Mouse (Mus musculus) megakaryocyte-erythroid progenitor cell, adult 5-6 weeks (primary cell): ENCODE data around the gene Cldn34b4. TPM values are rescaled to one million over a fixed set of nuclear protein-coding genes. Genes with fewer than 3 reads are reported as not detected.

Source experiments
- ATAC-seq: replicated peaks from 2 replicates; pipeline ENCODE4 v1.8.0; 2016; ENCODE audit warnings: mild to moderate bottlenecking, inconsistent platforms; ENCODE audit not compliant: severe bottlenecking, poor library complexity, low FRiP score, low TSS enrichment
- total RNA-seq, 2 experiments: library from RNA; stranded (forward) in 1 of 2; stranded (reverse) in 1 of 2; fragments of 200-1000, 215-1000 nt in 1 of 2; fragments of >200 nt in 1 of 2; fragmentation: Nextera tagmentation in 1 of 2; gene quantifications; 2 replicates each; pipeline ENCODE4 v1.2.3; 2014 to 2017

The Cldn34b4 gene
- total RNA-seq (2014; fragmentation: Nextera tagmentation) (not detected in 2 replicates), total RNA-seq (2017) (not detected in 2 replicates)

DNA sequence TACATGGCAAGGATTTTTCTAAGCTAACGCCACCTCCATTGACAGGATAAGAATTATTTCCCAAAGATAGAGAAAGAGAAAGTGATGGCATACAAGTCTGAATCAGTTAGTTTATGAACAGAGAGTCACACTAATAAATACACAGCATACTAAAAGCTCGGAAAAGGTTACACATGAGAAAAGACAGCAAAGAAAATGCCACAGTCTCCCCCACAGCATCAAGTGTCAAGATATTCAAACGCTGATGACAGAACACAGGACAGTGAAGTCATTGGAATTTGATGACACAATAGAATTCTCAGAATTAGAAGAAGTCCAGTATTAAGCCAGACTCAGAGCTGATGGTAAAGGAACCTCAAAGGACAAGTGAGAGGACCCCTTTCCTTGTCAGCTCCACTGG, at the start of gene Cldn34b4:
Gene Cldn34b4 (plus strand): TSS at position 301 of the 400 bp plus-strand sequence.
- ATAC-seq, result no peak

Other genes starting within 250 kb of the Cldn34b4 start
- not detected in 2 replicates for gene Cldn34b3, start 129.0 kb upstream of the Cldn34b4 start, total RNA-seq (2014; fragmentation: Nextera tagmentation)
- not detected in 2 replicates for gene Cldn34b3, start 129.0 kb upstream of the Cldn34b4 start, total RNA-seq (2017)
- not detected in 2 replicates for gene Cldn34d, start 209.6 kb downstream of the Cldn34b4 start, total RNA-seq (2014; fragmentation: Nextera tagmentation)
- not detected in 2 replicates for gene Cldn34d, start 209.6 kb downstream of the Cldn34b4 start, total RNA-seq (2017)